Mouse (Mus musculus): ENCODE measurements at regions not wholly inside any gene's neighbourhood (a gene's known extent, or its start where the extent isn't known, plus 50 kb on each side); places are given as distances from the start of the nearest gene placed in this dataset.

GRCm38 (mm10) chr16:9230178-9230577 lies 400.3 kb downstream of the 1810013L24Rik start:
- TF ChIP-seq POLR2A (IDR thresholded peaks at IDR 0.05; ENCODE audit: insufficient read length, low read depth) (no peak), TCF12 (IDR thresholded peaks at IDR 0.05; ENCODE audit: insufficient read depth, poor library complexity, severe bottlenecking) (no peak), MAX (IDR thresholded peaks at IDR 0.05; ENCODE audit: low read depth) (no peak), CEBPB (IDR thresholded peaks at IDR 0.05; ENCODE audit: insufficient read depth, poor library complexity, severe bottlenecking) (no peak), E2F4 (IDR thresholded peaks at IDR 0.05; ENCODE audit: insufficient read depth) (no peak), TCF3 (IDR thresholded peaks at IDR 0.05; ENCODE audit: insufficient read length, low read depth) (no peak), SRF (IDR thresholded peaks at IDR 0.05; ENCODE audit: control insufficient read depth, insufficient read length, low read depth) (no peak), POLR2AphosphoS2 (IDR thresholded peaks at IDR 0.05; ENCODE audit: insufficient read length, low read depth) (no peak), REST (IDR thresholded peaks at IDR 0.05; ENCODE audit: insufficient read depth, insufficient read length) (no peak)

Measured in myocyte (in vitro differentiated cells).